Mouse (Mus musculus) A20 (cell line): ENCODE measurements around the gene Xaf1.
"Not testable (repeated sequence)": the region's sequence is repeated elsewhere in the genome, so short reads cannot be mapped to it uniquely, and the experiment has no call there.

Experiments used
- DNase-seq: peaks from one replicate; pipeline ENCODE4 v3.0.0-alpha.2; 2011; ENCODE audit warnings: low read depth, low spot score

Xaf1 gene

GRCm38 (mm10) chr11:72311355-72312001 is 10.0 kb downstream of the Xaf1 start:
- DNase-seq, result no peak

- no peak for DNase-seq
Observed at GRCm38 (mm10) chr11:72314151-72314895, 12.9 kb downstream of the Xaf1 start, which contains the start of gene Fbxo39. Gene Fbxo39 (plus strand): TSS chr11:72314444.

GRCm38 (mm10) chr11:72318026-72318425 is 16.6 kb downstream of the Xaf1 start:
- DNase-seq, result no peak

- DNase-seq, result peak; percentile 44
Observed at GRCm38 (mm10) chr11:72324431-72324830, 23.0 kb downstream of the Xaf1 start.

GRCm38 (mm10) chr11:72325701-72326100 is 24.3 kb downstream of the Xaf1 start:
- peak; percentile 63 for DNase-seq

GRCm38 (mm10) chr11:72332951-72333667 is 31.7 kb downstream of the Xaf1 start:
- DNase-seq, result no peak

GRCm38 (mm10) chr11:72334653-72335052 is 33.2 kb downstream of the Xaf1 start:
- DNase-seq, result no peak

GRCm38 (mm10) chr11:72336726-72337125 is 35.3 kb downstream of the Xaf1 start:
- no peak for DNase-seq

- DNase-seq, result no peak
Observed at GRCm38 (mm10) chr11:72338437-72338871, 37.0 kb downstream of the Xaf1 start.

GRCm38 (mm10) chr11:72339716-72340115 is 38.3 kb downstream of the Xaf1 start:
- DNase-seq, result no peak

GRCm38 (mm10) chr11:72342549-72343237 is 41.3 kb downstream of the Xaf1 start:
- DNase-seq, result peak; percentile 65

- DNase-seq, result not testable (repeated sequence)
Observed at GRCm38 (mm10) chr11:72343238-72343625, 41.8 kb downstream of the Xaf1 start.

GRCm38 (mm10) chr11:72343904-72344303 is 42.5 kb downstream of the Xaf1 start:
- peak; percentile 69 for DNase-seq

GRCm38 (mm10) chr11:72344486-72344885 is 43.1 kb downstream of the Xaf1 start:
- no peak for DNase-seq

- no peak for DNase-seq
Observed at GRCm38 (mm10) chr11:72348563-72348962, 47.1 kb downstream of the Xaf1 start.

GRCm38 (mm10) chr11:72349016-72349415 is 47.6 kb downstream of the Xaf1 start:
- no peak for DNase-seq

GRCm38 (mm10) chr11:72349652-72350051 is 48.2 kb downstream of the Xaf1 start:
- no peak for DNase-seq

GRCm38 (mm10) chr11:72352272-72352671 is 50.8 kb downstream of the Xaf1 start:
- no peak for DNase-seq

- DNase-seq, result no peak
Observed at GRCm38 (mm10) chr11:72353186-72353585, 51.8 kb downstream of the Xaf1 start.

- DNase-seq, result peak; percentile 67
Observed at GRCm38 (mm10) chr11:72354971-72355728, 53.7 kb downstream of the Xaf1 start.
